Mouse (Mus musculus) embryo, embryonic 9.5 days (tissue): ENCODE results near the gene BC025920.

ENCODE experiments used
- DNase-seq: peaks from one replicate; pipeline ENCODE4 v3.0.0-alpha.2; 2017; ENCODE audit errors: extremely low spot score

The BC025920 gene

GRCm38 (mm10) chr10:81642648-81643448, 36.8 kb downstream of the BC025920 start:
- DNase-seq = no peak

GRCm38 (mm10) chr10:81643449-81644055, 37.5 kb downstream of the BC025920 start:
- DNase-seq = peak; percentile 93

DNA sequence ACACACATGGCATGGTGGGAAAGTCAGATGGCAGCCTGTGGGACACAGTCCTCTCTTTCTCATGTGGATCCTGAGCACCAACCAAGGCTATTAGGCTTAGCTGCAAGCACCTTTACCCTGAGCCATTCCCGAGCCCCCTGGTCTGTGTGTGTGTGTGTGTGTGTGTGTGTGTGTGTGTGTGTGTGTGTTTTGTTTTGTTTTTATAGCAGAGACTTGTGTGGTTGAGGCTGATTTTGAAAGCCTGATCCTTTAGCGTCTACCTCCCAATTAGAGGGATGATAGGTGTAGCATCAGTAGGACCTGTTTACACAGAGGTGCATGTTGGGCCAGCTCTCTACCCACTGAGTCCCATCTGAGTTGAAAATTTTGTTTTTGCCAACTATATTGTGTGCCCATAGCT, 38.1 kb downstream of the BC025920 start:
- DNase-seq = no peak

- DNase-seq = no peak
Measured at GRCm38 (mm10) chr10:81644716-81645115, 38.6 kb downstream of the BC025920 start.

GRCm38 (mm10) chr10:81645391-81645790, 39.3 kb downstream of the BC025920 start:
- no peak for DNase-seq

GRCm38 (mm10) chr10:81646015-81646555, 40.0 kb downstream of the BC025920 start:
- no peak for DNase-seq

- peak; percentile 89 for DNase-seq
Measured at GRCm38 (mm10) chr10:81648803-81649775, 43.0 kb downstream of the BC025920 start, which contains the start of gene Gm10778. Gm10778 (plus strand) TSS chr10:81649059.

DNA sequence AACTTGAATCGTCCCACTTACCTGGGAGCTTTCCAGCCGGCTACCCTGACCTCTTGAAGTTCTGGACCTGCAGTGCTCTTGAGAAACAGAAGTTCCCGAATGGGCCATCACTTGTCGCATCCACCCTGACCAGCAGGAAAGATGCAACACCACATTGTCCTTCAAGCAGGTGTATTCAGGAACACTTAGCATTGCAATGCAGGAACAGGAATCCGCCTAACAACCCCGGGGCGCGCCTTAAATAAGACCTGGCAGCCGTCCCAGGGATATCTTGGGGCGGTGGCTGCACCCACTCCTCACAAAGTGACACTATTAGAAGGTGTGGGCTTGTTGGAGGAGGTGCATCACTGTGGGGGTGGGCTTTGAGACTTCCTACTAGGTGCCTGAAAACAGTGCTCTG, 49.1 kb downstream of the BC025920 start:
- DNase-seq = no peak

DNA sequence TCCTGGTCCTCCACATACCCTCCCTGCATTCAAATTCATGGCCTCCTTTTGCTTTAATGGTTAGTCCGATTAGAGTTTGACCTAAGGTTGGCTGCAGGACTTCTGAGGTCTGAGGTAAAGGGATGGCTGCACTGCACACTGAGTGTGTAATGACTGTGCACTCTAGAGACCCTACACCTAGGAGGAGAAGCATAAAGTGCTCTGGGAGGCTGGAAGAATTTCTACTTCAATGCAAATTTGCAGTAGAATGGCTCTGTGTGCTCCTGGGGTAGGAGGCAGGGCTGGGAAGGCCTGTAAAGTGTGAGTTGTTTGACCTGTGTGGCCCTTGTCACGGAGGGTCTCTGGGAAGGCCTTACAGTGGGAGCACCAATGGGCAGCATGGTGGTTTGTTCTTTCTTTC, 50.1 kb downstream of the BC025920 start:
- no peak for DNase-seq
